Mouse (Mus musculus) liver, adult 2 months (tissue): ENCODE measurements around the gene Gm28308.

Experiments used
- CTCF ChIP-seq: fragments of 200-500 bp; IDR thresholded peaks from 2 replicates; pipeline ENCODE4 v1.5.1; 2011; ENCODE audit warnings: low read depth, low read length, control low read depth
- POLR2A ChIP-seq: fragments of 200-500 bp; IDR thresholded peaks from 2 replicates; pipeline ENCODE4 v1.6.1; 2011; ENCODE audit warnings: low read length, control low read depth; ENCODE audit not compliant: insufficient read depth; ENCODE audit errors: extremely low read depth

GRCm38 (mm10) chr6:52182793-52183192, 30.3 kb downstream of the Gm28308 start:
- TF ChIP-seq POLR2A, result no peak
- TF ChIP-seq CTCF, result no peak
